Mouse (Mus musculus) ES-CJ7 (cell line): ENCODE measurements around the gene Fbxo33.
A peak's percentile ranks its signal among the peaks of the same experiment; 100 is the strongest.
"Not testable (repeated sequence)": the region's sequence is repeated elsewhere in the genome, so short reads cannot be mapped to it uniquely, and the experiment has no call there.

Experiments used
- DNase-seq: peaks from one replicate; pipeline ENCODE4 v3.0.0; 2011; ENCODE audit warnings: low read depth, low spot score

Gene Fbxo33

DNA sequence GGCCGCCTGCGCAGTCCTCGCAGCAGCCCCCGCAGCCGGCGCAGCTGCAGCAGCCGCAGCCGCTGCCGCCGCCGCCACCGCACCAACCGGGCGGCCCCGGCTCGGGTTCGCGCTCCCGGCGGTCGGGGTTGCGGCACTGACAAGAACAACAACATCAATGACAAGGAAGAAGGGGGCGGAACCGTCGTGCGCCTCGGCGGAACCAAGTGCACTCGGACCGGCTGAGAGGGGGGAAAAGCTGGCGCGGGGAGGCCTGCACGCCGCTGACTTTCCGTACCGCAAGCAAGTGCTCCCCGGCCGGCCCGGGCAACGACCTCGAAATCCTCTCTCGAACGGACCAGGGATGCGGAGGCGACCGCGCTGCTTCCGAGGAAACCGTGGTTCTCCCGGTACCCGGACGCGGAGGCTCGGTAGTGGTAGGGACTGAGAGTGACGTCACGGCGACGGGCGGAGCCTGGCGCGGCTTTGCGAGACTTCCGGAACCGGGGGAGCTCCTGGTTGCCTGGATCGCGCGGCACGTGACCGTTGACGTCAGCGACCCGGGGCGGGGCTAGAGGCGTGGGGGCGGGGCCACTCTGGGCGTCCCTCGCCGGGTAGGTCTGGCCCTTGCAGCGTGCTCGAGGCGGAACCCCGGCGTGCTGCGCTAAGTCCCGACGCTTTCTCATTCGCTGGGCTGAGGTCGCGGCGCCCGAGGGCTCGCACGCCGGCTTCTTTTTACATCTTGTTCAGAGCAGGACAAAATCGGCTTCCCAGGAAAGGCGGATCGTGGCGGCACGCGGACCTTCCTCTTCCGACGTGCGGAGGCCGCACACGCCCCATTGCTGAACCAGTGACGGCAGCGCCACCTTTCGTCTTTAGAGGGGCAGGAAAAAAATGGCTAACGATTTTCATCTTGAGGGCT lies at the start of gene Fbxo33:
Gene Fbxo33 (minus strand): TSS at position 401 of the 901 bp plus-strand sequence.
- DNase-seq, result peak; percentile 97

DNA sequence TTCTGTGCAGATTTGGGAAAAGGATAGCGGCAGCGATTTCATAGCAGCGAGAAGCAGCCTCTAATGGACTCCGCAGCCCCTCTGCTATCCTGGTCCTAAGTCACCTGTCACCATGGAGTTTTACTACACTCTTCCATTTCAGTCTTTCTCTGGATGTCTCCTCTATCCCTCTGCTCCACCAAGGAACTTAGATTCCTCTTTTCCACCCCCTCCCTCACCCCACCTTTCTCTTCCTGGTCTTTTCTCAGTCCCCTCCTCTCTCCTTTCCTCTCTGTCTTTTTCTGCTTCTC lies 46.4 kb upstream of the Fbxo33 start:
- no peak for DNase-seq

DNA sequence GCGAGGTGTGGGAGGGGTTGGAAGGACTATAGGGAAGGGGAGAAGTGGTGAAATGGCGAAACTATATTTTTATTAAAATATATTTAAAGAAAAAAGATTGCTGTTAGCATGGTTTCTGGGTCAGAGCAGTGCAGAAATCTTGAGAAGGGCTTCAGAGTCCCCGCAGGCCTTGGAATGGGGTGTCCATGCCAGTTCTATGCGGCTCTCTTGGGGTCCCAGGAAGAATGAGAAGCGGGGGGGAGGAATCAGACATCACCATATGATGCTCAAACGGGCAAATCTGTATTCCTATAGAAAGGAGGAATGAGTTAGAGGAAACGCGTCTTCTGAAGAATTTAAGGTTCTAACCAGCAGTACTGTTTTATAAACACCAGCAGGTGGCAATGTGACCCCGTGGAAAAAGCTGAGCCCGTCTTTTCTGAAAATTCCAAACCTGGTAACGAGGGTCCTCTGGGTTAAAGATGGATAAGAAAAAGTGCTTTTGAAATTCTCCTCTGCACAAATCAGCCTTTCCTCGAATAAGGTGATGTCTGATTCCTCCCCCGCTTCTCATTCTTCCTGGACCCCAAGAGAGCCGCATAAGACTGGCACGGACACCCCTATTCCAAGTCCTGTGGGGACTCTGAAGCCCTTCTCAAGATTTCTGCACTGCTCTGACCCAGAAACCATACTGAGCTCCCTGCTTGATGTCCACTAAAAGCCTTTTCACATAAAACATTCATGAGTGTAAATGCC lies 45.8 kb upstream of the Fbxo33 start:
- DNase-seq, result peak; percentile 38

DNA sequence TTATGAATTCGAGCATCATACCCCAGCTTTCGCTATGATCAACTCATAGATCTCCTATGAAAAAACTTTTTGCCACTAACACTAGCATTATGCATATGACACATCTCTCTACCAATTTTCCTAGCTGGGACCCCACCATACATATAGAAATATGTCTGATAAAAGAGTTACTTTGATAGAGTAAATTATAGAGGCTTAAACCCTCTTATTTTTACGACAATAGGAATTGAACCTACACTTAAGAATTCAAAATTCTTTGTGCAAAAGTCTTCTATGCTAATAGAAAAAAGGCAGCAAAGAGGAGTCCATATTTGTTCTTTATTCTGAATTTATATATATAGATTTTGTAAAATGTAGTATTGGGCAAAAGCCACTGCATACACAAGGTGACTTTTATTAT lies 43.3 kb upstream of the Fbxo33 start:
- DNase-seq, result no peak

DNA sequence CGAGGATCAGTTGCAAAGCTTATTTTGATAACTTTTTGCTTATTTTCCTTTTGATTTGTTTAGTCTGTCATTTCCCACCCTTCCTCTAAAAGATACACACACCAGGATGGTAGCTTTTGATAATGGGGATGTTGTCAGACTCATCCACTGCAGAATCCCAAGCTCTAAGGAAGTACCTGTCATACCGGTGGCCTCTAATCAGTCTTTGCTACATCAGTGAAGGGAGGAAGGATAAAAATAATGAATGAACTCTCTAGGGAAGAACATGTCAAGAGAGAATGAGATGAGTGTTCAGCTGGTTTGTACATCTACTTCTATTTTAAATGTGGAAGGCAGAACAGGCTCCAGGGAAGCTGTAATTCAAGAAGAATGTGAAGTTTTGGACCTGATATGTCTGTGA lies 41.3 kb upstream of the Fbxo33 start:
- no peak for DNase-seq

DNA sequence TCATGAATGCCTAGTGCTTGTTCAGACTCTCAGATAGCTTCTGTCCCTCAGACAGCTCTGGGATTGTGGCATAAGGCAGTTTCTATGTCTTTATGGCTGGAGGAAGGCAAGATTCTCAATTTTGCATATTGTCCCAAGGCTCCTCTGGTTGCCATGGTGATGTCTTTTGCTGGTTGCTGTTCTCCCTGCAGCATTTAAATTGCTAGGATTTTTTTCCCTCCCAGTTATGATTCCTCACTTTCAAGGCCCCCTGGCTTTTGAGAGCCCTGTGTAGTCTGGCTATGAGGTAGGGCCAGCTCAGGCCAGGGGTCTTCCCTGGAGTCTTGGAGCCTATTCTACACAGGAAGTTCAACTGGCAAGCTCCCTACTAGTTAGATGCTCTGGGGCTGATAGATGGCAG lies 40.8 kb upstream of the Fbxo33 start:
- no peak for DNase-seq

DNA sequence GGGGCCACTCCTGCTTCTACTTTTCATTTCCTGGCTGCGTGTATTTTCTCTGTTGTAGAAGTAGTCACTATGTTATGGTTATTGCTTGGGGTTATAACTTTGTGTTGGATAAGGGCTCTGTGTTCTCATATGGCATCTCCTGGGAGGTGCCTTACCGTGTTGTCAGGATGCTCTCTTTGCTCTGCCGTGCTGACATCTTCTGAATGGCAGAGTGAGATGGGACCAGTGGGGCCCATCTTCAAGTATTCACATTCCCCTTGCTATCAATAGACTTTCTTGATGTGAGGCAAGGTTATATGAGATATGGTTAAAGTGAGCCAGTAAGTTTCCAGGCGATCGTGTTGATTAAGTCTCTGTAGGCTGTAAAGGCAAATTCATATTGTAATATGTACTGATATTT lies 39.5 kb upstream of the Fbxo33 start:
- no peak for DNase-seq

DNA sequence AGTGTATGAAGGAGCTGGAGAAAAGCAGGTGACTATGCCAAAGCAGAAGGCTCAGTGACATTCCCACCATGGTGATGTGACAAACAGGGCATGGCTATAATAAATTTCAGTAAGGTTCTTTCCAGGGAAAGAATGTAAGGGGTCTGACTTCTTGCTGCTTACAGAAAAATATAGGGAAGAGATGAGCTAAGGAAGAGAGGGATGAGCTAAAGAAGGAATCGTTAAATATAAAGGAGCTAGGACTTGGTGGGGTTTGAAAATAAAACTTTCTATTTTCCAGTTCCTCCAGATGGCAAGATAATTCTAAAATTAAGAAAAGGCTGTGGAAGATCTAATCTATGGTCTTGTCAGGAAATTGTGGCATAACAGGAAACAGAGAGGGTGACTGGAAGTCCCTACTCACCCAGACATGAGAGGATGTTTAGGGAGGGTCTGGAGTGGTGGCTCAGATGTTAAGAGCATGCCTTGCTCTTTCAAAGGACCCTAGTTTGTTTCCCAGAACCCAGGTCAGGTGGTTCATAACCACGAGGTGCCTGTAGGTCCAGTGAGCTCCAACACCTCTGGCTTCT lies 30.8 kb upstream of the Fbxo33 start:
- DNase-seq, result no peak

DNA sequence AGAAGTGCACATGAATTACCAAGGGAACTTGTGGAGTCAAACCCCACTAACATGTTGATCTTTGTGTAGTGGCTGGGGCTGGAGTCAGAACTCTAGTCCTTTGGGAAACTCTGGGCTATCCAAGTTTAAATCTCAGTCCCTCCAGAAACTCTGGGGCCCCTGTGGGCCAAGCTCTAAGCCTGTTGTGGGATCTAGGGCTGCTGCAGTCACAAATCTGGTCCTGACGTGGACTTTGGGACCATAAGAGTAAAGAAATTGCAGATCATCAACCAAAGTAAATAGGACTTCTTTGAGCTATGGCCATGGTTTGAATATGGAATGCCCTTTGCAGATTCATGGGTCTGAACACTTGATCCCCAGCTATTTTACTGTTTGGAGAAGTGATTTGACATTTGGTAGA lies 29.4 kb upstream of the Fbxo33 start:
- no peak for DNase-seq

DNA sequence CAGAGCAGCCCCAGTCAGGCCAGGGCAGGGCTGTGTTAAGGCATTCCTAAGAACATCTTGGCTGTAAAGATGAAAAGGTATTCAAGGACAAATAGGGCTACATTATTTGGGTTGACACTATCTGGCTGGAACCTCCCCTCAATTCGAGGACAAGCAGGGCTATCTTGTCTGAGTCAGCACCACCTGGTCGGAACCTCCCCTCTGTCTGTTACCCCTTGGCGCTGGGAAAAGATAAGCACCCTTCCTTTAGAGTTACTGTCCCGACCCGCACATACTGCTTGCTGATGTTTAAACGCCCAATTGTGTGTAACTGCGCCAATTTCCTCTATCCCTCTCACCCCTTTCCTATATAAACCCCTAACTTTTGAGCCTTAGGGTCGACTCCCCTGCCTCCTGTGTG lies 21.5 kb upstream of the Fbxo33 start:
- not testable (repeated sequence) for DNase-seq

DNA sequence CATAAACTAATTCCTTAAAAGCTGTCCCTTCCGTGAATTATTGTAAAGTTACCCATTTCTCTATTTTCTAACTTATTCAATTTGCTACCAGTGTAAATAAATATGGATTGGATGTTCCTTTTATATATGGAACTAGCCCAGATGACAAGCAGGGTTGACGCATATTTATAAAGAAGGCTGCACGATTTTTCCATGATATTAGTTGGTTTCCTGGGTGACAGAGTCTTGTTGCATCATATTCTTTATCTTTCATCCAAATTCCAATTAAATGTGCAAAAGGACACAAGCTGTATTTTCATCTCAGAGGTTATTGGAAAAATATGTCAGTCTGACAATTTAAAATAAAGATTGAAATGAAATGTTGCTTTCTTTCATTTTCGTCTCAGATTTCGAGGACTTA lies 18.9 kb upstream of the Fbxo33 start:
- no peak for DNase-seq

DNA sequence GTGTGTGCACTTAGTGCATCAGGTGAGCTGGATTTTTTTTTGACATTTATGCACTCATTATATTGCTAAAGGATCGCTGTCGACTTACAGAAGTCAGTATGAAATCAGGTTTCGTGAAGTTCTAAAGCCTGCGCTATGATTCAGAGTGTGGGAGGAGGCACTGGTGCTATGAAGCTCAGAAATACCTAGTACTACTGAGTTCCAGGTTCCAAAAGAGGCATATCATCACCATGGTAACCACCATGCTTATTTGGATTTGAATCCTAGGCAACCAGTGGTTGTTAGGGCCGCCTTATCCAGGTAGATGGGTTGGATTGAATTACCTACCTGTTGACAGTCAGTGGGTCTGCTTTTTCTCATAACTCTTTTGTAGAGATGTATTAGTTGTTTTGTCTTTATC lies 8.9 kb upstream of the Fbxo33 start:
- DNase-seq, result no peak

DNA sequence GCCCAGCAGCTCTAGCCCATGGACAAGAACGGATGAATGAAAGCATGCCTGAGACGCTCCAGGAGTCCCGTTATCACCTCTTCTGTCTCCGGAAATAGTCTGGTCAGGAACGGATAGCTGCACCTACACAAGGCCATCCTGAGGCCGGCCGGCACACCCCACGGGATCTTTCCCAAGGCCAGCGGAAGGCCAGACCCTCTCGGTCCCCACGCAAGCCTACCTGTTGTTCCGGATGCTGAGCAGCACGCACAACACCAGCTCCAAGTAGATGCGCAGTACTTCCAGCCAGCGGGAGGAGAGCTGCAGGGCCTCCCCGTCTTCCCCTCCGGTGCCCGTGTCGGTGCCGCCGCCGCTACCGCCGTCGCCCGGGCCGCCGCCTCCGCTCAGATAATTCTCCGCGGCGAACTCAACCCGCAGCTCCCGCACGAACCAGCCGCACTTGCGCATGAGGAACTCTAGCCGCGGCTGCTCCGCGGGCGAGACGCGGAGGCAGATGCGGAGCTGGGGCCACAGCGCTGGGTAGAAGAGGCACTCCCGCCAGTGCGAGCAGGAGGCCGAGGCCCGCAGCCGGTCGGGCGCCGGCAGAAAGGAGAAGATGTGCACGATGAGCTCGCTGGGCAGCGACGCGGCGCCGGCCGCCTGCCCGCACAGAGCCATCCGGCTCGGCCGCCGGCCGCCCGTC lies 744 bp downstream of the Fbxo33 start:
- peak; percentile 32 for DNase-seq

DNA sequence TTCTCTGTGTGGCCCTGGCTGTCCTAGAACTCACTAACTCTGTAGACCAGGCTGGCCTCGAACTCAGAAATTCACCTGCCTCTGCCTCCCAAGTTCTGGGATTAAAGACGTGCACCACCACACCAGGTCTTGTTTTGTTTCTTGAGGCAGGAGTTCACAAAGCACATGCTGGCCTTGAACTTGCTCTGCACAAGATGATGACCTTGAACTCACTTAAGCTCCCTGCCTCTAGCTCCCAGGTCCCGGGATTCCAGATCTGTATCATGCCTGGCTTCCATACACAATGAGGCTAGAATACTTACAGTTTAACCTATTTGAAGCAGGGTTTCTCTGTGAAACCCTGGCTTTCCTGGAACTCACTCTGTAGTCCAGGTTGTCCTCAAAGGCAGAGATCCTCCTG lies 2.2 kb downstream of the Fbxo33 start:
- DNase-seq, result peak; percentile 52

DNA sequence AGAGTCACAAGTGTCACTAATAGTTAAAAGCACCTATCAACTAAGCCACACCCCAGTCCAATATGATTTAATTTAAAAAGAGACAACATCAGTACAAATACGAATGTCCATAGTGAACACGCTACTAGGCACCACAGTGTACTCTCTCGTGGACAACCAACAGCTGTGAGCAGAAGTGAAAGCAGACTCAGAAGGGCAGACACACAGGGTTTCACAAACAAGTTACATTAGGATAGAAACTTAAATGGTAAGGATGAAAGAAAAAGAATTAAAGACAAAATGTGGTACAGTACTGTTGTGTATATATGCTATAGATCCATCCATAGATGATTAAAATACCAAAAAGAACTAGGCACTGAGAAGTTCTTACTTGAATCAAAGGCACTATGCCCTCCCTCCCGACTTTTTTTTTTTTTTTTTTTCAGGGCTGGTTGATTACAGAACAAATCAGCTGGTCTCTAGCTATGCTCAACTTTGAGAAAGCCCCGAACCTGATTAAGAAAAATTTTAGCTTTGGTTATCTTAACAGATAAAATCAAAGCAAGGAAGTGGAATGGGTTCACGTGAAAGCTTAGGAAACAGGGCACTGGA lies 2.8 kb downstream of the Fbxo33 start:
- DNase-seq, result no peak

DNA sequence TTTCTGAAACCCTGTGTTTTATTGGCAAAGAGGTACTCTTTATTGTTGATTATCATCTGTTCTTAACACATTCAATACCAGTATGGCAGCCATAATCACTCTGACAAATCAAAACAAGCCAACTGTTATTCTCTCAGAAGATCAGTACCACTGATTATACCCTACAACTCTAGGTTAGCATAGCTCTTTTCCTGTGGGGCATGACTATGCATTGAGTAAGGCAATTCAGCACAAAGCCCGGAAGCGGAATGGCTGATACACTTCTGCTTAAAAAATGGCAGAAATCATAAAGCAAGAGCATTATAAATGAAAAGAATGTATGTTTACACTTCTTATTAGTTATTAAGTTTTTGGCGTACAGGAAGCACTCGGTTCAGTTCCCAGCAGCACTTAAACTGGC lies 3.3 kb downstream of the Fbxo33 start:
- no peak for DNase-seq

DNA sequence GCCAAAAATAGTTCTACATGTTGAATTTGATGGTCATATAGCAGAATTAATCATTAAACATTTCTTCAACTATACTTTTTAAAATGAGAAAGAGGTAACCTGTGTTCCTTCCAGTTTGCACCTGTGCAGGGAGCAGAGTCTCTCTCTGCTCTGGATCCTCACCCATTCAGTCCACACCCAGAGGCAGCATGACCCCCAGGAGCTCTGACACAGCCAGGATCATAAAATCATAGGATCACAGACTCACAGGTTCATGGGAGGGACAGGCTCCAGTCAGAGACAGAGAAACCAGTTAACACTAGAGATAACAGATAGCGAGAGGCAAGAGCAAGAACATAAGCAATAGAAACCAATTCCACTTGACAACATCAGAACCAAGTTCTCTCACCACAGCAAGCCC lies 11.7 kb downstream of the Fbxo33 start:
- DNase-seq, result no peak

DNA sequence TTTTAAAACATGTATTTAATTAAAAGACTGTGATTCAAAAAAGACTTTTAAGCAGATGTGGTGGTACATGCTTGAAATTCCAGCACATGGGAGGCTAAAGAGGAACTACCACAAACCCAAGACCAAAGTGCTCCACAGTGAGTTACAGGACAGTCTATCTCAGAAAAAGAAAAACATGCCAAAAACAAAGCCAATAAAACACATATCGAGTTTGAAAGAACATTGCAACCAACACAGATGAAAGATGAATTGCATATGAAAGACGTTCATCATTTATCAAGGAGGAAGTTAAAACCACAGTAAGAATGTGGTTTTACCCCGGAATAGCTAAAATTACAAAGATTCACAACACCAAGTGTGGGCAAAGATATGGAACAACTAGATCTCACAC lies 12.5 kb downstream of the Fbxo33 start:
- DNase-seq, result no peak

DNA sequence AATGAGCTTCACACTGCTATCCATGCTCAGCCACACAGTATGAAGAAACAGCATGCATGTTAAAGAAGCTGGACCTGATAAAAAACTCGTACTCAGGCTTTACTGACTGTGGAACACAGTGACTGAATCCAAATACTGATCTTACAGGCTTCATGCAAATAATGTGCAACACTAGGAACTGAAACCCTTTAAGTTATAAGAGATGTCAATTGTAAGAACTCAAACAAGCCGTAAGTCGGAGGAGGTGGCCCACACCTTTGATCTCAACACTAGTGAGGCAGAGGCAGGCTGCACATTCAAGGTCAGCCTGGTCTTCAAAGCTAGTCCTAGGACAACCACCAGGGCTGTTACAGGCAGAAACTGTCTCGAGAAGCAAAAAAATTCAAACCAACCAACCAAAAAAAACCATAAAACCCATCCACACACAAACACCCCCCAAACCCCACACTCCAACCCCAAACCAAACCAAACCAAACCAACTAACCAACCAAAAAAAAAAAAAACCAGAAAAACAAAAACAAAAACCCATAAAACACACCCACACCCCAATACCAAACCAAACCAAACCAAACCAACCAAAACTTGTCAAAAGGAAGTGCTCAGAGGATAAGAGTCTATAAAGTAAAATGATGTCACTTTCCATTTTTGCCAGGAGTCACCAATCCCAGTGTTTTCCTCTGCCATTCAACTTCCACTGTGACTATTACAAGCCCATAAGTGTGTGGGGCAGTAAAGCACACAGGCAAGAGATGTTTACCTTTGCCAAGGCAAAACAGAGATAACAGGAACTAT lies 13.1 kb downstream of the Fbxo33 start:
- DNase-seq, result no peak

DNA sequence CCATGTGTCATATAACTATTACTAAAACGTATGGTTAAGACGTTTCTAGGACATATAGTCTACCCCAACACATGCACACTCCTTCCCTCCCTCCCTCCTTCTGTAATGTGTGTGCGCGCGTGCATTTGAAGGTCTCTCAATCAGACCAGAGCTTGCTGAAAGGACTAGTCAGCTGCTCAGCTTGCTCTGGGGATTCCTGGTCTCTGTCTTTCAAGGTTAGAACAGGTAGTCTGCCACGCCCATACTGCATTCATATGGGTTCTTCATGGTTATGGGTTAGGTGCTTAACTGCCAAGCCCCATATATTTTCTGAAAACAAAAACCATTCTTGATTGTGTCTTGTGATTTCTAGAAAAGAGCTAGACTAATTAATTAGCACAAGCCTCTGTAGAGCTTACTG lies 14.0 kb downstream of the Fbxo33 start:
- peak; percentile 21 for DNase-seq

DNA sequence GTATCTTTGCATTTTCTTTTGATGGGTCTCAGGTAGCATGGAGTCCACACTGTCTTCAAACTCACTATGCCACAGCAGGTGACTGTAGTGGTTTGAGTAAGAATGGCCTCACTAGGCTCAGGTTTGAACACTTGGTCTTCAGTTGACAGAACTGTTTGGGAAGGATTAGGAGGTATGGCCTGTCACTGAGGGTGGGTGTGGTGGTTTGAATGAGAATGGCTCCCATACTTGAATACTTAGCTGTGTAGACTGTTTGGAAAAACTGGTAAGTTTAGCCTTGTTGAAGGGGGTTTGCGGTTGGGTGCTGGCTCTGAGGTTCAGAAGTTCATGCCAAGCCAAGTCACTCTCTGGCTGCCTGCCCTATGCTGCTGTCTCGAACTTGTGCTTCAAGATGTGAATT lies 20.2 kb downstream of the Fbxo33 start:
- DNase-seq, result peak; percentile 19
